Mouse (Mus musculus): ENCODE results near the gene Crhbp. TPM values are rescaled to one million over a fixed set of nuclear protein-coding genes. Genes with fewer than 3 reads are reported as not detected.

Gene Crhbp
- polyA plus RNA-seq, 1 experiment: 21.0 TPM

GRCm38 (mm10) chr13:95425484-95425883 lies 19.2 kb downstream of the Crhbp start:
- no peaks in the 10 kb centered on the region; the same call in 1 of the 2 replicates for H3K4me1 ChIP-seq (ENCODE audit: control insufficient read depth, insufficient read depth, low read length)
- TF ChIP-seq POLR2A (IDR thresholded peaks at IDR 0.05; ENCODE audit: extremely low read depth, insufficient read depth, low read length) (no peak), CTCF (IDR thresholded peaks at IDR 0.05; ENCODE audit: extremely low read depth, insufficient read depth, low read length) (no peak)
- no peak overlapping the region for H3K4me3 ChIP-seq (ENCODE audit: insufficient read depth, low read length)
- H3K27ac ChIP-seq (ENCODE audit: insufficient read depth, low read length): no peak overlapping the region

GRCm38 (mm10) chr13:95424932-95425331 lies 19.8 kb downstream of the Crhbp start:
- Histone ChIP-seq H3K27ac (ENCODE audit: insufficient read depth, low read length) (no peak overlapping the region), H3K4me1 (ENCODE audit: control insufficient read depth, insufficient read depth, low read length) (no peaks in the 10 kb centered on the region; the same call in 1 of the 2 replicates), H3K4me3 (ENCODE audit: insufficient read depth, low read length) (no peak overlapping the region)
- no peak for TF ChIP-seq POLR2A (IDR thresholded peaks at IDR 0.05; ENCODE audit: extremely low read depth, insufficient read depth, low read length)
- TF ChIP-seq CTCF (IDR thresholded peaks at IDR 0.05; ENCODE audit: extremely low read depth, insufficient read depth, low read length): no peak

- no peak overlapping the region for H3K4me3 ChIP-seq (ENCODE audit: insufficient read depth, low read length)
- H3K27ac ChIP-seq (ENCODE audit: insufficient read depth, low read length): peak overlapping the region; percentile 29; the same call in 1 of the 2 replicates
- H3K4me1 ChIP-seq (ENCODE audit: control insufficient read depth, insufficient read depth, low read length): no peaks in the 10 kb centered on the region
- TF ChIP-seq POLR2A (IDR thresholded peaks at IDR 0.05; ENCODE audit: extremely low read depth, insufficient read depth, low read length) (no peak), CTCF (IDR thresholded peaks at IDR 0.05; ENCODE audit: extremely low read depth, insufficient read depth, low read length) (no peak)
These were observed 25.4 kb downstream of the Crhbp start for GRCm38 (mm10) chr13:95419204-95419749.

- no peak overlapping the region for H3K4me3 ChIP-seq (ENCODE audit: insufficient read depth, low read length)
- no peak overlapping the region for H3K27ac ChIP-seq (ENCODE audit: insufficient read depth, low read length)
- no peak for TF ChIP-seq POLR2A (IDR thresholded peaks at IDR 0.05; ENCODE audit: extremely low read depth, insufficient read depth, low read length)
- TF ChIP-seq CTCF (IDR thresholded peaks at IDR 0.05; ENCODE audit: extremely low read depth, insufficient read depth, low read length): no peak
- no peaks in the 10 kb centered on the region for H3K4me1 ChIP-seq (ENCODE audit: control insufficient read depth, insufficient read depth, low read length)
These were observed 26.0 kb downstream of the Crhbp start for GRCm38 (mm10) chr13:95418575-95419203.

GRCm38 (mm10) chr13:95412257-95412656 lies 32.5 kb downstream of the Crhbp start:
- H3K27ac ChIP-seq (ENCODE audit: insufficient read depth, low read length): no peak overlapping the region
- TF ChIP-seq POLR2A (IDR thresholded peaks at IDR 0.05; ENCODE audit: extremely low read depth, insufficient read depth, low read length) (no peak), CTCF (IDR thresholded peaks at IDR 0.05; ENCODE audit: extremely low read depth, insufficient read depth, low read length) (no peak)
- no peak overlapping the region for H3K4me3 ChIP-seq (ENCODE audit: insufficient read depth, low read length)
- H3K4me1 ChIP-seq (ENCODE audit: control insufficient read depth, insufficient read depth, low read length): no peaks in the 10 kb centered on the region

GRCm38 (mm10) chr13:95393242-95393641 lies 51.5 kb downstream of the Crhbp start:
- TF ChIP-seq CTCF (IDR thresholded peaks at IDR 0.05; ENCODE audit: extremely low read depth, insufficient read depth, low read length) (no peak), POLR2A (IDR thresholded peaks at IDR 0.05; ENCODE audit: extremely low read depth, insufficient read depth, low read length) (no peak)
- Histone ChIP-seq H3K4me1 (ENCODE audit: control insufficient read depth, insufficient read depth, low read length) (no peaks in the 10 kb centered on the region), H3K4me3 (ENCODE audit: insufficient read depth, low read length) (no peak overlapping the region), H3K27ac (ENCODE audit: insufficient read depth, low read length) (no peak overlapping the region)

GRCm38 (mm10) chr13:95389866-95390865 lies 54.6 kb downstream of the Crhbp start:
- TF ChIP-seq POLR2A (IDR thresholded peaks at IDR 0.05; ENCODE audit: extremely low read depth, insufficient read depth, low read length): no peak
- TF ChIP-seq CTCF (IDR thresholded peaks at IDR 0.05; ENCODE audit: extremely low read depth, insufficient read depth, low read length): peak; percentile 90
- H3K27ac ChIP-seq (ENCODE audit: insufficient read depth, low read length): no peak overlapping the region
- H3K4me1 ChIP-seq (ENCODE audit: control insufficient read depth, insufficient read depth, low read length): no peaks in the 10 kb centered on the region
- no peak overlapping the region for H3K4me3 ChIP-seq (ENCODE audit: insufficient read depth, low read length)

- no peak for TF ChIP-seq CTCF (IDR thresholded peaks at IDR 0.05; ENCODE audit: extremely low read depth, insufficient read depth, low read length)
- no peak for TF ChIP-seq POLR2A (IDR thresholded peaks at IDR 0.05; ENCODE audit: extremely low read depth, insufficient read depth, low read length)
- Histone ChIP-seq H3K4me3 (ENCODE audit: insufficient read depth, low read length) (no peak overlapping the region), H3K27ac (ENCODE audit: insufficient read depth, low read length) (no peak overlapping the region), H3K4me1 (ENCODE audit: control insufficient read depth, insufficient read depth, low read length) (no peaks in the 10 kb centered on the region)
These were observed 56.5 kb downstream of the Crhbp start for GRCm38 (mm10) chr13:95388226-95388625.

- TF ChIP-seq CTCF (IDR thresholded peaks at IDR 0.05; ENCODE audit: extremely low read depth, insufficient read depth, low read length) (no peak), POLR2A (IDR thresholded peaks at IDR 0.05; ENCODE audit: extremely low read depth, insufficient read depth, low read length) (no peak)
- Histone ChIP-seq H3K4me3 (ENCODE audit: insufficient read depth, low read length) (no peak overlapping the region), H3K4me1 (ENCODE audit: control insufficient read depth, insufficient read depth, low read length) (no peaks in the 10 kb centered on the region), H3K27ac (ENCODE audit: insufficient read depth, low read length) (no peak overlapping the region)
These were observed 62.3 kb downstream of the Crhbp start for GRCm38 (mm10) chr13:95382418-95382817.

Other genes with a start within 250 kb of the Crhbp start
- 88.4 and 95.9 TPM in 2 replicates for gene Pde8b, start 194.6 kb downstream of the Crhbp start, polyA plus RNA-seq (2012; rRNA removed)
- gene Zbed3, start 121.3 kb downstream of the Crhbp start, polyA plus RNA-seq (2012; rRNA removed): 19.5 and 19.8 TPM in 2 replicates
- gene Aggf1, start 69.6 kb downstream of the Crhbp start, polyA plus RNA-seq (2012; rRNA removed): 36.5 and 39.4 TPM in 2 replicates
- not detected in 2 replicates for gene S100z, start 33.8 kb upstream of the Crhbp start, polyA plus RNA-seq (2012; rRNA removed)
- 0.42 and 0.47 TPM in 2 replicates for gene F2rl1, start 80.3 kb upstream of the Crhbp start, polyA plus RNA-seq (2012; rRNA removed)
- 2.6 and 2.8 TPM in 2 replicates for gene F2r, start 173.6 kb upstream of the Crhbp start, polyA plus RNA-seq (2012; rRNA removed)